Mouse (Mus musculus) stomach, embryonic 14.5 days (tissue): ENCODE data around the gene Cenpe. TPM values are rescaled to one million over a fixed set of nuclear protein-coding genes. Genes with fewer than 3 reads are reported as not detected.

Experiments
- ATAC-seq: fragments of 200-750 bp; cut with Nextera tagmentation; 2 replicates; pipeline ENCODE4 v1.8.0; 2017; ENCODE audit warnings: low read depth, moderate TSS enrichment; ENCODE audit not compliant: insufficient number of reproducible peaks, insufficient read depth, low FRiP score
- H3K27ac ChIP-seq: fragments of 300-500 bp; sonication (generic); 2 replicates; pipeline ENCODE4 v1.5.1; 2014; ENCODE audit warnings: mild to moderate bottlenecking, low read length, moderate library complexity, mixed read lengths
- H3K27me3 ChIP-seq: fragments of 300-500 bp; sonication (generic); 2 replicates; pipeline ENCODE4 v1.6.1; 2014; ENCODE audit warnings: low read length, control low read depth, mixed read lengths; ENCODE audit not compliant: control insufficient read depth, insufficient read depth
- H3K36me3 ChIP-seq: fragments of 300-500 bp; sonication (generic); 2 replicates; pipeline ENCODE4 v1.6.1; 2014; ENCODE audit warnings: mild to moderate bottlenecking, control low read depth, low read length, moderate library complexity, mixed read lengths; ENCODE audit not compliant: control insufficient read depth, insufficient read depth
- H3K4me1 ChIP-seq: fragments of 300-500 bp; sonication (generic); 2 replicates; pipeline ENCODE4 v1.6.1; 2014; ENCODE audit warnings: low read length, control low read depth, mixed read lengths; ENCODE audit not compliant: control insufficient read depth, insufficient read depth
- H3K4me2 ChIP-seq: fragments of 300-500 bp; sonication (generic); replicated peaks from 2 replicates; pipeline ENCODE4 v1.6.1; 2014; ENCODE audit warnings: low read depth, low read length, control low read depth
- H3K4me3 ChIP-seq: fragments of 300-500 bp; sonication (generic); 2 replicates; pipeline ENCODE4 v1.5.1; 2014; ENCODE audit warnings: low read depth, low read length, control low read depth
- H3K9ac ChIP-seq: fragments of 300-500 bp; sonication (generic); replicated peaks from 2 replicates; pipeline ENCODE4 v1.6.1; 2014; ENCODE audit warnings: low read depth, mild to moderate bottlenecking, control low read depth, low read length, moderate library complexity, mixed read lengths
- H3K9me3 ChIP-seq: fragments of 300-500 bp; sonication (generic); 2 replicates; pipeline ENCODE4 v1.6.1; 2016; ENCODE audit warnings: low read depth, low read length, control low read depth; ENCODE audit not compliant: control insufficient read depth
- WGBS: fragments of 180-500 bp; shearing (Covaris S2); extraction: QIAGEN DNeasy Blood & Tissue Kit; methylation state at CpG from one replicate; pipeline ENCODE4 v1.1.7; 2014; 5-methylcytosine and 5-hydroxymethylcytosine counted together
- polyA plus RNA-seq: library from polyadenylated mRNA; unstranded; fragments of >200 nt; fragmentation: Nextera tagmentation; extraction: Ambion mirVana; gene quantifications from 2 replicates; pipeline ENCODE4 v1.2.1, GENCODE M21; 2014

Cenpe gene
- polyA plus RNA-seq, 1 experiment from 2014 or later, result 33.1 TPM

DNA sequence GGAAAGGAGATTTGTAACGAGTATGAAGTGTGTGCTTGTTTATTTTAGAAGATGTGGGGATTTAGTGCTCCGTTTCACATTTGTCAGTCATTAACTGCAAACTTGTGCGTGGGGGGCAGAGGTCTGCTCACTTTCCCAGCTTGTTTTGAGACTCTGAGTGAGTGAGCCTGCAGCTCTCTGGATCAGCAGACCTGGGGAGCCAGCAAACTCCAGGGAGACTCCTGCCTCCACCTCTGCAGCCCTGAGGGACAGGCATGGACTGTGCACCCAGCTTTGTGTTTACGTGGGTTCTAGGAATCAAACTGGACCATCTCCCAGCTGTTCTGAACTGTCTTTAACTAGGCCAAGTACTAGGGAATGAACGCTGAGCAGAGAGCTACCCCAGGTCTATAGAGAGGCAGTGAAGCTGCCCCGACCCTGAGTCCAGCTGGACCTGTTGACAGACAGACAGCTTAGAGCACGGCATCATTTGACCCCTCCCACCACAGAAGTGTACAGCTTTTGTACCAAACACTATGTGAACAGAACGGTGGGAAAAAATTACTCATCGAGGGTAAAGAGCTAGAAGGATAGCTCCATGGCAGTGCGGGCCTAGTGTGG is 57.2 kb downstream of the Cenpe start:
- no peak overlapping the region for H3K27ac ChIP-seq
- 60% methylated on average over 10 of the region's 10 CpGs for WGBS
- peaks cover 39% of the 10 kb centered on the region for H3K36me3 ChIP-seq
- H3K9me3 ChIP-seq, result no peaks in the 10 kb centered on the region
- H3K27me3 ChIP-seq, result no peaks in the 10 kb centered on the region
- no peak overlapping the region for H3K9ac ChIP-seq
- H3K4me1 ChIP-seq, result no peaks in the 10 kb centered on the region
- no peak overlapping the region for H3K4me2 ChIP-seq
- H3K4me3 ChIP-seq, result no peak overlapping the region
- ATAC-seq, result no peak

DNA sequence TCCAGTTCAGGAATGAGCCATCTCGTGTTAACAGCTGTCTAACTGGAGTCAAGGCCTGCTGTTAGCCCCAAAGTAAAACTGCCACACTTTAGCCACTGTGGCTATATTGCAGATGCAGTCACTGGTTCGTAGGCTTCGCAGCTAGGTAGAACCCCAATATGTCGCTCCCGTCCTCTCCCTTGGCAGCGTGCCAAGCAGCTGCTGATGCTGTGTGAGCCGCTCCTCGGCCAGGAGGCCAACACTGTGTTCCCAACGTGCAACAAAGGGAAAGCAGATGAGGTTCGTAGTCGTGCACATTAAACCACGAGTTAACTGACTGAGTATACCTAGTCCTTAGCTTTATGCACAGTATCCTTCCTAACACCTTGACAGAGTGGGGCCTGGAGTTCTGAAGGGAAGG is 60.3 kb downstream of the Cenpe start:
- no peak for ATAC-seq
- no peak overlapping the region for H3K9ac ChIP-seq
- no peaks in the 10 kb centered on the region for H3K9me3 ChIP-seq
- H3K27ac ChIP-seq, result no peak overlapping the region
- no peak overlapping the region for H3K4me3 ChIP-seq
- H3K36me3 ChIP-seq, result peaks cover 30% of the 10 kb centered on the region
- no peaks in the 10 kb centered on the region for H3K4me1 ChIP-seq
- no peak overlapping the region for H3K4me2 ChIP-seq
- H3K27me3 ChIP-seq, result no peaks in the 10 kb centered on the region
- WGBS, result 74% methylated on average over 12 of the region's 12 CpGs

DNA sequence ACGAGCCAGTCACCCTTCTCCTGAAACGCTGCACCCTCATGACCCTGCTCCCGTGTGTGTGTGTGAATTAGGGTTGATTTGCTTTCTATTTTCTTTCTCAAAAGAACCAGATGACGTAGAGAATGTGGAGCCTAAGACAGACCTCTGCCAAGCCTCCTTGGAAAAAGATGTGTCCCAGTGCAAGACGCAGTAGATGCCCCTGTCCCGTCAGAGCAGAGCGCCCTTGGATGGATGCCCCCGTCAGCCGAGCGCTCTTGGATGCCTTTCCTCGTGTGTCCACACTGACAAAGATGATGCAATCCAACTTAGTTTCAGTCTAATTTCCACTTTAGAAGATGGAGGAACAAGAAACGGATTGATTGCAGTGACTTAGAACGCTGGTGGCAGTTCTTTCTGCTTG is 60.7 kb downstream of the Cenpe start:
- H3K4me1 ChIP-seq, result no peaks in the 10 kb centered on the region
- H3K27me3 ChIP-seq, result no peaks in the 10 kb centered on the region
- H3K4me2 ChIP-seq, result no peak overlapping the region
- 88% methylated on average over 13 of the region's 13 CpGs for WGBS
- ATAC-seq, result no peak
- H3K27ac ChIP-seq, result no peak overlapping the region
- H3K4me3 ChIP-seq, result no peak overlapping the region
- H3K9ac ChIP-seq, result no peak overlapping the region
- H3K36me3 ChIP-seq, result peaks cover 27% of the 10 kb centered on the region
- no peaks in the 10 kb centered on the region for H3K9me3 ChIP-seq

DNA sequence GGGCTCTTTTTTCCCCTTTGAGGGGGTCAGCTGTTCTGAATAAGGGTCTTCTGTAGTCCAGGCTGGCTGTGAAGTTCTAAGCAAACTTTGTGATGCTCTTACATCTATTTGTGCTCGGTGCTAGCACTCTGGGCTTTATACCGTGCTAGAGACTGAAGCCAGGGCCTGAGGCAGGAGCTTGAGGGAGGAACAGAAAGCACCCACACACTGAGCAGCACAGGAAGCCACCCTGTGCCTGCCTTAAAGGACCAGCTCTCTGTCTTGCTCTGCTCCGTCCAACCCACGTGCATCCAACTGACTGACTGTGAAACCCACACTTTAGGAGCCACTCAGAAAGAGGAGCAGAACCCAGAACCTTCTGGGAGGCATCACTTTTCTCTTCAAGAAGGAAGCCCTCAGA is 67.8 kb downstream of the Cenpe start:
- H3K27me3 ChIP-seq, result no peaks in the 10 kb centered on the region
- no peaks in the 10 kb centered on the region for H3K9me3 ChIP-seq
- no peak overlapping the region for H3K27ac ChIP-seq
- 73% methylated on average over 4 of the region's 4 CpGs for WGBS
- H3K4me2 ChIP-seq, result no peak overlapping the region
- H3K9ac ChIP-seq, result no peak overlapping the region
- no peak overlapping the region for H3K4me3 ChIP-seq
- H3K36me3 ChIP-seq, result no peaks in the 10 kb centered on the region
- no peak for ATAC-seq
- 0 out of 2 replicates have a peak, but pooled peaks cover 3% of the 10 kb centered on the region for H3K4me1 ChIP-seq

DNA sequence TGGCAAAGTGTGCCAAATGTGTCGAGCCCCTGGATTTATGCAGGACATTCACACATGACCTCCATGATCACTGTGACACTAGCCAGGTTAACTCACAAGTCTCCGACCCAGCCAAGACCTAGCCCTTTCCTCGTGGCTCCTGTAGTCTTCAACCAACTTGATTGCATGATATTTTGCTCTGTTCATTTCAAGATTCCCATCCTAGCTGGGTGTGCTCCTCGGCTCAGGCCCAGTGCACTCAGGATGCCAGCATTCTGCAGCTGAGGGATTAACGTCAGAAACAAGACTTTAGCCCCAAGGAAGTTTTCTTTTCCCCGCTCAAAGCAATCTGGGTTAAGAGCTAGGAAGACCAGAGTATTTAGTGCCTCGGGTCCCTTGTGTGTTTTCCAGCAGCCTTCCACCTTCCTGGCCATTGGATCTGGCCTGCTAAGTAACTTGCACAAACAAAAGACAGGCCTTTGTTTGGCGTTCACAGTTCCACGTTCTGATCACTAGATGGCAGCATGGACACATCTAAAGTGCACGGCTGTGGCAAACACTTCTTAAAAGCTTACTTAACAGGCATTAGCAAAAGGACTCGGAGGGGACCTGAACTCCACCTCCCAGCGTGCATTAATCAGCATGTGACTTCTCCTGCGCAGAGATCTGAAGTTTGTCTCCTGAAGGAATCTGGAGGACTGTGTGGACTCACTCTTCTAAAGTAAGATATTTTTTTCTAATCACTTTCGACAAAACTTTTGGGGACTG is 68.5 kb downstream of the Cenpe start, which contains the start of gene Bdh2:
Gene Bdh2 (plus strand): TSS at position 553 of the 747 bp plus-strand sequence.
- no peak within 1 kb of the TSS for H3K9ac ChIP-seq
- no peaks in the 10 kb centered on the region for H3K9me3 ChIP-seq
- WGBS, result 21% methylated on average over 14 of the region's 14 CpGs
- ATAC-seq, result peak; percentile 81
- no peaks in the 10 kb centered on the region for H3K27me3 ChIP-seq
- no peak within 1 kb of the TSS for H3K27ac ChIP-seq
- H3K36me3 ChIP-seq, result no peaks in the 10 kb centered on the region
- 0 out of 2 replicates have a peak, but pooled peaks cover 3% of the 10 kb centered on the region for H3K4me1 ChIP-seq
- no peak within 1 kb of the TSS for H3K4me3 ChIP-seq
- peak within 1 kb of the TSS; percentile 33; the same call in 1 of the 2 replicates for H3K4me2 ChIP-seq

DNA sequence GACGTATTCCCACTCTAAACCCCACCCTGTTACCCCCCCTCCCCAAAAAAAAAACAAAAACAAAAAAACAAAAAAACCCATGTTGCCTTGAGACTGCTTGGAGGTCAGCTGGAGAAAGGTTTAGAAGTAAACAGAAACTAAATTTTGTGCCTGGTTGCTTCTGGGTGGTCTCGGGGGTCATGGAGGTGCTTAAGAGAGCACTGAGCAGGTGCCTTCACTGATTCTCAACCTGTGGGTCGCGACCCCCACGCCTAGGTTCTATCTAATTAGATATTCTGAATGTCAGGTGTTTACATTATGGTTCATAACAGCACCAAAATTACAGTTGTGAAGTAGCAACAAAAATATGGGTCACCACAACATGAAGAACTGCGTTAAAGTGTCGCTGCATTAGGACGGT is 69.4 kb downstream of the Cenpe start:
- no peak overlapping the region for H3K4me3 ChIP-seq
- H3K36me3 ChIP-seq, result no peaks in the 10 kb centered on the region
- peak overlapping the region; percentile 33; the same call in 1 of the 2 replicates for H3K4me2 ChIP-seq
- no peaks in the 10 kb centered on the region for H3K9me3 ChIP-seq
- no peaks in the 10 kb centered on the region for H3K27me3 ChIP-seq
- no peak for ATAC-seq
- H3K9ac ChIP-seq, result no peak overlapping the region
- 0 out of 2 replicates have a peak, but pooled peaks cover 3% of the 10 kb centered on the region for H3K4me1 ChIP-seq
- no peak overlapping the region for H3K27ac ChIP-seq
- WGBS, result 55% methylated on average over 8 of the region's 8 CpGs

DNA sequence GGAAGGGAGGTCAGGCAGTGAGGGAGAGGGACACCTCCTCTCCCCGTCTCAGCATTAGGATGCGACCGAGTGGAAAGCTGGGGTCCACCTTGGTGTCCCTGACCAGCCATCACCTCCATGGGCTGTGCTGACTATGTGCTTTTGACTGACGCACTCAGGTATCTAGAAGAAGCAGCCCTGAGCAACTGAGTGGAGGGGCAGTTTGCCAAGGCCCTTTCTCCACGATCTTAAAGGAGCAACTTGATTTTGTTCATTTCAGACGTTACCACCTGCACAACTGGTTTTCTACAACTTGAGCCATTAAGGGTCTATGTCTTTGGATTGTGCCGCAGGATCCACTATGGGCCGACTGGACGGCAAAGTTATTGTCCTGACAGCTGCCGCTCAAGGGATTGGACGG is 72.9 kb downstream of the Cenpe start:
- Histone ChIP-seq H3K9ac (no peak overlapping the region), H3K27me3 (no peaks in the 10 kb centered on the region), H3K4me2 (no peak overlapping the region), H3K9me3 (no peaks in the 10 kb centered on the region), H3K4me3 (no peak overlapping the region), H3K36me3 (no peaks in the 10 kb centered on the region), H3K4me1 (0 out of 2 replicates have a peak, but pooled peaks cover 3% of the 10 kb centered on the region), H3K27ac (no peak overlapping the region)
- no peak for ATAC-seq
- WGBS, result 89% methylated on average over 11 of the region's 11 CpGs

DNA sequence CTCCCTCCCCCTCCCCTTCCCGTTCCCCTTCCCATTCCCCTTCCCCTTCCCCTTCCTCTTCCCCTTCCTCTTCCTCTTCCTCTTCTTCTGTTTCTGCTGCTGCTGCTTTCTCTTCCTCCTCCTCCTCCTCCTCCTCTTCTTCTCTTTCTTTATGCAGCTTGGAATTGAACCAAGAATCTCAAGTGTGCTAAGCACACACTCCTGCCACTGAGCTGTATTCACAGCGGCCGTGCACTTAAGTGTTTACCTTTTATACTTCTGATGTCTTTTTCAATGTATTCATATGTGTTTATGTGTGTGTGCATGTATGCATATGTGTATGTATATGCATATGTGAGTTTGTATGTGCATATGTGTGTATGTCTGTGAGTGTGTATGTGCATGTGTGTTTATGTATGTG is 73.5 kb downstream of the Cenpe start:
- H3K4me2 ChIP-seq, result no peak overlapping the region
- no peak overlapping the region for H3K27ac ChIP-seq
- no peaks in the 10 kb centered on the region for H3K36me3 ChIP-seq
- 60% methylated on average over 3 of the region's 3 CpGs for WGBS
- no peaks in the 10 kb centered on the region for H3K27me3 ChIP-seq
- H3K9me3 ChIP-seq, result no peaks in the 10 kb centered on the region
- H3K4me3 ChIP-seq, result no peak overlapping the region
- H3K9ac ChIP-seq, result no peak overlapping the region
- H3K4me1 ChIP-seq, result 0 out of 2 replicates have a peak, but pooled peaks cover 1% of the 10 kb centered on the region
- ATAC-seq, result no peak
